Mouse (Mus musculus): Measurements from ENCODE around the gene Ccdc24.

DNA sequence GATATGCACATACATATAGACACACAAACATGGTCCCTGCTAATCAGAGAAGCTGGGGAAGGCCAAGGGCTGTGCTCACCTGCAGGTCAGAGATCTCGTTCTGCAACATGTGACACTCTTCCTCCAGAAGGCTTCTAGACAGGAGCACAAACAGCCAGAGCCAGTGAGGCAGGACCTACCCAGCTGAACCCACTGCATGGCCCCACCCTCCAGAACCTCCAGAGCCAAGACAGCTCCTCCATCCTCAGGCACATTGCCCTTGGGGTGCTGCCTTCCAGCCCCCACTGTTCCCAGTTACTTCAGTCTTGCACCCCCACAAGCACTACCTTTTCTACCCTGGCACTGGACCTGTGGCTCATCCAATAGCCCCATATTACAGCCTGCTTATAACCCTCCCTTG lies 1.9 kb downstream of the Ccdc24 start:
- no peak for TF ChIP-seq EP300 (optimal IDR thresholded peaks at IDR 0.05)
- TF ChIP-seq CTCF (IDR thresholded peaks at IDR 0.05; ENCODE audit: low read depth): no peak
